Mouse (Mus musculus) gastrocnemius, postnatal 10 days (tissue): ENCODE data around the gene Snx1. TPM values are rescaled to one million over a fixed set of nuclear protein-coding genes. Genes with fewer than 3 reads are reported as not detected.
A peak's percentile ranks its signal among the peaks of the same experiment; 100 is the strongest.

ENCODE experiments used
- DNase-seq: peaks from one replicate; pipeline ENCODE4 v3.0.0; 2021; ENCODE audit warnings: mixed read lengths
- total RNA-seq, 2 experiments: library from RNA; stranded (reverse); gene quantifications; 2 replicates each; pipeline ENCODE4 v1.2.3; 2021

The Snx1 gene
- total RNA-seq, 2 experiments from 2014 or later, result 36.4 to 42.5 TPM

GRCm38 (mm10) chr9:66127884-66128283 lies 1.5 kb upstream of the Snx1 start:
- no peak for DNase-seq

GRCm38 (mm10) chr9:66127193-66127546 lies 783 bp upstream of the Snx1 start:
- DNase-seq, result no peak

- DNase-seq, result no peak
Measured at GRCm38 (mm10) chr9:66125543-66126455, 588 bp downstream of the Snx1 start.

- DNase-seq, result peak; percentile 96
Measured at GRCm38 (mm10) chr9:66124681-66125542, 1.5 kb downstream of the Snx1 start.

GRCm38 (mm10) chr9:66124111-66124531 lies 2.3 kb downstream of the Snx1 start:
- no peak for DNase-seq

- DNase-seq, result no peak
Measured at GRCm38 (mm10) chr9:66123648-66124047, 2.7 kb downstream of the Snx1 start.

GRCm38 (mm10) chr9:66121421-66121820 lies 5.0 kb downstream of the Snx1 start:
- DNase-seq, result no peak

- no peak for DNase-seq
Measured at GRCm38 (mm10) chr9:66120945-66121344, 5.4 kb downstream of the Snx1 start.

- no peak for DNase-seq
Measured at GRCm38 (mm10) chr9:66120106-66120505, 6.3 kb downstream of the Snx1 start.

GRCm38 (mm10) chr9:66119498-66119897 lies 6.9 kb downstream of the Snx1 start:
- no peak for DNase-seq

GRCm38 (mm10) chr9:66116890-66117289 lies 9.5 kb downstream of the Snx1 start:
- no peak for DNase-seq

GRCm38 (mm10) chr9:66114341-66114740 lies 12.0 kb downstream of the Snx1 start:
- DNase-seq, result no peak

GRCm38 (mm10) chr9:66110611-66111379 lies 15.6 kb downstream of the Snx1 start:
- no peak for DNase-seq

- no peak for DNase-seq
Measured at GRCm38 (mm10) chr9:66110126-66110525, 16.3 kb downstream of the Snx1 start.

- no peak for DNase-seq
Measured at GRCm38 (mm10) chr9:66109574-66109973, 16.8 kb downstream of the Snx1 start.

- no peak for DNase-seq
Measured at GRCm38 (mm10) chr9:66105168-66105567, 21.2 kb downstream of the Snx1 start.

- no peak for DNase-seq
Measured at GRCm38 (mm10) chr9:66104601-66105000, 21.8 kb downstream of the Snx1 start.

GRCm38 (mm10) chr9:66102668-66103067 lies 23.7 kb downstream of the Snx1 start:
- no peak for DNase-seq

- no peak for DNase-seq
Measured at GRCm38 (mm10) chr9:66101577-66101976, 24.8 kb downstream of the Snx1 start.

- DNase-seq, result no peak
Measured at GRCm38 (mm10) chr9:66092664-66093063, 33.7 kb downstream of the Snx1 start.

GRCm38 (mm10) chr9:66091327-66092231 lies 34.8 kb downstream of the Snx1 start:
- no peak for DNase-seq
